Mouse (Mus musculus) lung, adult 2 months (tissue): ENCODE data around the gene Sorbs1.

Source experiments
- CTCF ChIP-seq: fragments of 200-500 bp; IDR thresholded peaks from 2 replicates; pipeline ENCODE4 v1.5.1; 2011; ENCODE audit warnings: mild to moderate bottlenecking, low read length, control low read depth; ENCODE audit not compliant: insufficient read depth
- POLR2A ChIP-seq: fragments of 200-500 bp; IDR thresholded peaks from 2 replicates; pipeline ENCODE4 v1.6.1; 2011; ENCODE audit warnings: low read depth, mild to moderate bottlenecking, control low read depth, low read length, borderline replicate concordance; ENCODE audit errors: extremely low read depth

DNA sequence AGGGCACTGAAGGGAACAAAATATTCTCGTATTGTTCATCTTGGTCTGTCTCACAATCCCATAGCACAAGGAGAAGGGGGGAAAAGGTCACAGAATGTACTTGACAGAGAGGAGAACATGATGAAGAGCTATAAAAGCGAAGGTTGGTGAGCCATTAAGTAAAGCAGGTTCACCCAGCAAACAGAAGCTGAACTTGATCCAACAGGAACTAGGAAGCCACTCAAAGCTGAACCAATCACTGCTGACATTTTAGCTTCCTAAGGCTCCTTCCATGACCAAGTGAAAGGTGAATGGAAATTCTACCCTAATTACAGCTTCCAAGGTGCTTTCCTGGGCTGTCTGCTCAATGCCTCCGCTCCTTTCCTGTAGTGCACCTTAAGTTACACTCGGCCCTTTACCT lies 262.5 kb downstream of the Sorbs1 start:
- TF ChIP-seq CTCF, result no peak
- TF ChIP-seq POLR2A, result no peak
